Mouse (Mus musculus): ENCODE data around the gene Tamm41.
A peak's percentile ranks its signal among the peaks of the same experiment; 100 is the strongest.

Tamm41 gene

DNA sequence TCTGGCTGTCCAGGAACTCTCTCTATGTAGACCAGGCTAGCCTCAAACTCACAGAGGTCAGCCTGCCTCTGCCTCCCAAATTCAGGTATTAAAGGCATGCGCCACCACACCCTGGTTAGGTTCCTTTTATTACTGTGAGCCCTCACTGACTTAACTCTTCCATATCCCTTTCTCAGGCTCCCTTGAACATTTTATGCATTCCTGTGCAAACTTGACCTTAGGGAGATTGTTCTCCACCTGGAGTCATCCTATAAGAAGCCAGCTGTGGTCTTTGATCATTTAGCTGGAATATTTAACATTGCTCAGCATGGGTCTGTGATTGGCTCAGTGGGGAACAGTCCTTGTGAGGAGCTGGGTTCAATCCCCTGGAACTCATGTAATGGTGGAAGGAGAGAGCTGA, 63.3 kb downstream of the Tamm41 start:
- no peak for DNase-seq (ENCODE audit: low spot score in 2 of 2)

DNA sequence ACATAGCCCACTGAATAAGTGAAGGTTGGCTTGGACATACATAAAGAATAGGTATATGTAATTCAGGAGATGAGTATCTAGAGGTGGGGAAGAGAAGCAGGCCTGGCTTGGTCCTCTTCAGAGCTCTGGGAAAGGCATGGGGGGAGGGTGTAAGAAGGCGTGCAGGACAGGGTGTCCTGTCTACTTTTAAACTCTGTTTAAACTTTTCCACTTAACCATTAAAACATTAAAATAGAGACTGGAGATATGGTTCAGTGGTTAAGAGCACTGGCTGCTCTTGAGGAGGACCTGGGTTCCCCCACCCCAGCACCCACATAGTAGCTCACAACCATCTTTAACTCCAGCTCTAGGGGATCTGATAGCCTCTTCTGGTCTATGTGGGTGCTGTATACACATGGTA, 64.7 kb downstream of the Tamm41 start:
- no peak for DNase-seq (ENCODE audit: low spot score in 2 of 2)

DNA sequence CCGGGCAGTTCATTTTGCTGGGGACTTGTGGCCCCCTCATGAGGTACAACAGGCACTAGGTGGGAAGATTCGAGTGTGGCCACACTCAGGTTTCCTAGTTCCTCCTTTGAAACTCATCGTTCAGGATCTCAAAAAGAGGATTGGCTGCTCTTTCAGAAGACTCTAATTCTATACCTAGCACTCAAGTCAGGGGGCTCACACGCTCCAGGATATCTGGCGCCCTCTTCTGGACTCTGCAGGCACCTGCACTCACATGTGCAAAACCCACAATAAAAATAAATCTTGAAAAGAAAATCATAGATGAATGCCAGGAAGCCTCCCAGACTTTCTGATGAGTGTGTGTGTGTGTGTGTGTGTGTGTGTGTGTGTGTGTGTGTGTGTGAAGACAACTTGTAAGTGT, 66.8 kb downstream of the Tamm41 start:
- DNase-seq (ENCODE audit: low spot score in 2 of 2), result no peak

DNA sequence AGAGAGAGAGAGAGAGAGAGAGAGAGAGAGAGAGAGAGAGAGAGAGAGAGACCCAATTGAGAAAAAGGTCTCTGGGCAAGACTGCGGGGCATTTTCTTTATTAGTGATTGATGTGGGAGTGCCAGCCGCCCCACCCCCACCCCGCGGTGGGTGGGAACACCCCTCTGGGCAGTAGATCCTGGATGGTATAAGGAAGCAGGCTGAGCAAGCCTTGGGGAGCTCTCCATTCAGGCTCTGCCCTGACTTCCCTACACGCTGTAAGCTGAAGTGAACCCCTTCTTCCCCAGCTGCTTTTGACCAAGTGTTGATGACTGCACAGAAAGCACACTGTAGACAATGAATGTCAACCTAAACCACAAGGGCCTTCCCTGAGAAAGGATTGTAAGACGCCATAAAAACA, 67.3 kb downstream of the Tamm41 start:
- DNase-seq (ENCODE audit: low spot score in 2 of 2), result no peak

DNA sequence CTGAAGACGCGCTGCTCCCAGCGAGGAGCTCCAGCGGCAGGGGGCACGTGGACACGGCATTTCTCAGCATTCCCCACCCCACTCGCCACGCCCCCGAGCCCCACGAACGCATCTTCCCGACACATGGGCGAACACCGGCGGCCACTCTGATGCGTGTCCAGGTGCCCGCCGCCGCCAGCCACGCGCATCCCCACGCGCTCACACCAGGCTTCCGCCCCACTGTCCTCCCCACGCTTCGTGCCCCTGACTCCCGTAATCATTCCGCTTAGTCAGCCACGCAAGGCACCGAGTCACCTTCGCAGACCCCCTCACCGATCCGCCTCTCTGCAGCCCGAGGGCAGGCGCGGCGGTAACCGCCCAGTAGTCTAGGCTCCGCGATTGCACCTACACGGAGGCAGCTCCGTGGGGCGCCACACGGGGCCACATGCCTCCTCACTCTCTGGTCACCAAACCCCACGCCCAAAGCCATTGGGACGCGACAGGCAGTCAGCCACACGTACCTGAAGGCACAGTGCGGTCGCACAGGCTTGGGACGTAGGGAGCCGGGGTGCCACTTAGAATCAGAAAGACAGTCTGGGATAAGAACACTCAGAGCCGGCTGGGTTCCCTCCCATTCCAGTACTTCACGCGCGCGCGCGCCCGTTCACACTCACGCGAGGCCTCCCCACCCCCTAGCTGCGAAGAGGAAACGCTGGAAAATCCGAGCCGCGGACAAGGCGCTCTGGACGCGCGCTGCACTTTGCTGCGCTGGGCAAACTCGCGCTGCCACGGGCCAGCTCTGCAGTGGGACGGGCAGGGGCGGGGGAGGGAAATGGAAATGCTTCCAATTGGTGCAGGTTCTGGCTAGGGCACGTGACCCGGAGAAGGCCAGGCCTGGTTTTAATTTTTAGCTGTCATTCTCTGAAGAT, 68.2 kb downstream of the Tamm41 start, which contains the start of gene Vgll4:
Vgll4 (minus strand) TSS at position 782 of the 908 bp plus-strand sequence.
- DNase-seq (ENCODE audit: low spot score in 2 of 2), result peak; percentile 37 to 58

DNA sequence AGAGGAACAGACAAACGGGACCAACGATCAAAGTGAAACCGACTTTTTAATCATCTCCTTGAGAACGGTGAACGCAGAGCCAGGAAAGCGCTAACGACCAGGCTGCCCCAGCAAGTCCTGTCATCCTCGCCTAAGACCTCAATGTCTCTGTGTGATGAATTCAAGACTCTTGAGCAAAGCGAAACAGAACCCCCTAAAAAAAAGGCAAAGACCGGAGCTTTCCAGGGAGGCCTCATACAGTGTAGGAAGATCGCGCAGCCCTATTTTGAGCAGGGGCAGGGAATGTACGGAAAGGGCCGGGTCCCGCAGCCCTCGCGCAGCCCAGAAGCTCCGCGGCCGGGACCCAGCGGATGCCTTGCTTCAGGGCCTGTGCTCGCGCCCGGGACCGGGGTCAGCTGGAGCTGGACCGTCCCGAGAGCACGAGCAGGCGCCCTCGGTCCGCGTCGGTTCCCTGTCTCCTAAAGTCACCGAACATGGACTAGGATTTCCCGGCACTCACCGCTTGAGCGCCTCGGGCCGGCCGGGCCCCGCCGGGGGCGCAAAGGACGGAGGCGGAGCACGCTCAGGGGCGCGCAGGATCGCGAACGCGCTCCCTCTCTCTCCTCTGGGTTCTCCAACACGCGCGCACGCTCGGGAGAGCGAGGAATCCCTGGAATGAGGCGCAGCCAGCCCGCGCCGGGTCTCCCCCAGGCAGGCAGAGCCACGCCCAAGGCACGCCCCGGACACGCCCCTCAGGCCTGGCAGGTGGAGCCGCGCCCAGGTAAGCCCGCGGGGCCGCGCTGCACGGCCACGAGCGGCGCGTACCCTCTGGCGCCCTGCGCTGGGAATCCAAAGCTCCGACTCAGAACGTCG, 69.1 kb downstream of the Tamm41 start:
- peak; percentile 29 to 56 for DNase-seq (ENCODE audit: low spot score in 2 of 2)

DNA sequence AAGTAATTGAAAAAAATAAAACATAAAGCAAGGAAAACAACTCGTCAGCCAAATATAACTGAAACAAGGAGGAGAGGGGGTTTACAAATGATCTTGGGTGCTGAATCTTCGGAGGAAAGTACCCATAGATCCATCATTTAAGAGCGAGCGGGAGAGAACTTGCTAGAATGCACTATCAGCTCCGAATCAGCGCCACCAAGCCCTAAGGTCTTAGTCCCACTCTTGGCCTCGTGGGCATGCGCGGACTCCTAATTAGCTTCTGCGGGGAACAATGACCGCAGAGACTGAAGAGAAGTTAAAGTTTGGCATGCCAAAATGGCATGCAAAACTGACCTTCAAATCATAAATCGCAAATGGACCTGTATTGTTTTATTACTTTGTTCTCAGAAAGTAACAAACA, 70.1 kb downstream of the Tamm41 start:
- no peak for DNase-seq (ENCODE audit: low spot score in 2 of 2)

DNA sequence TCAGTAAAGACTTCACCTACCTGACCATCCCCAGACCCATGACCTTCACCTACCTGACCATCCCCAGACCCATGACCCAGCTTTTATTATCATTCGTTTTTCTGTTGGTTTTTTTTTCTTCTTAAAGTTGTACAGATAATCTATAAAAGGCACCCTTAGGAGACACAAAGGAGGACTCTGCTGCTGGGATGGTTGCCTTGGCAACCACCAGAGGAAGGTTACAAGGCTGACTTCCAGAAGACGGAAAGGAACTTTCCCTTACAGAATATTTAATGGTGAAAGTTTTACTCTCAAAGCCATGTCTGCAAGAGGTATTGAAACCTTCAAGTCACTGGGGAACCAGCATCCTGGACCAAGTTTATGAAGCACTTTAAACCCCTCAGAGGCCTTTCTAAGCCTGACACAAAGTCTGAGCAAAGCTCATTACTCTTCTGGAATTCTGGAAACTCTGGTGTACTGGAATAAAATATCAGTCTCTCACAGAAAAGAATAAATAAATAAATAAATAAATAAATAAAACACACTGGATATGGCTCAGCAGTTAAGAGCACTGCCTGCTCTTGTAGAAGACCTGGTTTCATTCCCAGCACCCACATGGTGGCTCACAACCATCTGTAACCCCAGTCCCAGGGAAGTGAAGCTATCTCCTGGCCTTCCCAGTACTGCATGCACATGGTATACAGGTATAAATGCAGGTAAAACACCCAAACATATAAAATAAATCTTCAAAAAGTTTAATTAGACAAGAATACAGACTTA, 71.1 kb downstream of the Tamm41 start:
- no peak for DNase-seq (ENCODE audit: low spot score in 2 of 2)

DNA sequence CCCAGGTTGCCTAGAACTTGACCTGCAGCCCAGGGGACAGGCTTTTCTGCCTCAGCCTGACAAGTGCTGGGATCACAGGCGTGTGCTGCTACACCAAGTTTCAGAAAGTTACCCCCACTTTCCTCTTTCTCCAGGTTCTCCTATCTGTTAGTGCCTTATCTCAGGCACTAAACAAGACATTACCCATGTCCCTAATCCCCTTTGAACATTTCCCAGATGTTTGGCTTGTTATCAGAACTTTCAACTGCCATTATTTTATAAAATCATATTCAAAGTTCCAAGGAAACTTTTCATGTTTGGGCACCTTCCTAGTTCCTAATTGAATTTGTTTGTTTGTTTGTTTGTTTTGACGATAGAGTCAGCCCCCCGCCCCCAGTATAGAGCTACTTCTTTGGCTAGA, 71.9 kb downstream of the Tamm41 start:
- no peak for DNase-seq (ENCODE audit: low spot score in 2 of 2)

DNA sequence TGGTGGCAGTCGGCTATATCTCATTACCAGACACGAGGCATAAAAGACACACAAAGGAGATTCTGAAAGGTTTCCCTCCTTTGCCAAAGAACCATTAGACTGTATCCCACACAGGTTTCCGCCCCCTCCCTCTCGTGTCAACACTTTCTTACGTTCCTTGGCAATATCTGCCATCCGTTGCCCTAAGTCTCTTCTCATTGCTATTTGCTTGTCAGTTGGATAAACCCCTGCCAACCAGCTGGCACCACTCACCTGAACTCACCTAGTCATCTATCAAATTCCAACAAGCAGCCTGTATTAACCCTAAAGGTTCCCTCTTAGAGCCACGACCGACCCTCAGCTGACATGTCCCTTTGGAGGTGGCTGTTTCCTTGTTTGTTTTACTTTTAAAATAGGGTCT, 72.3 kb downstream of the Tamm41 start:
- DNase-seq (ENCODE audit: low spot score in 2 of 2), result no peak

DNA sequence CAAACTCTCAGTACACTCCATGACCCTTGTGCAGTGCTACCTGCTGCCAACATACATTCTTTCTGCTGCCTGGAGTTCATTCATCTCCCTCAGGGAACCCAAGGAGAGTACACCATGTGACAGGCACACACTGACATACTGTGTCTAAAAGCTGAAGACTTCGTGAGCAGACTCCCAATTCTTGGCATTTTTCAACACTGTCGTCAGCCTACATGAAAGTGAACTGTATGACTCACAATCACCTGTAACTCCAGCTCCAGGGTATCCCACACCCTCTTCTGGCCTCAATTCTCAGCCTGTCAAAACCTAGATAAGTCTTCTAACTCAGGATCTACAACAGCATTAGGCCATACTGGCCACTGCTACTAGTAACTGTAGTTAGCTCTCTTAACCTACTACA, 73.4 kb downstream of the Tamm41 start:
- DNase-seq (ENCODE audit: low spot score in 2 of 2), result no peak

DNA sequence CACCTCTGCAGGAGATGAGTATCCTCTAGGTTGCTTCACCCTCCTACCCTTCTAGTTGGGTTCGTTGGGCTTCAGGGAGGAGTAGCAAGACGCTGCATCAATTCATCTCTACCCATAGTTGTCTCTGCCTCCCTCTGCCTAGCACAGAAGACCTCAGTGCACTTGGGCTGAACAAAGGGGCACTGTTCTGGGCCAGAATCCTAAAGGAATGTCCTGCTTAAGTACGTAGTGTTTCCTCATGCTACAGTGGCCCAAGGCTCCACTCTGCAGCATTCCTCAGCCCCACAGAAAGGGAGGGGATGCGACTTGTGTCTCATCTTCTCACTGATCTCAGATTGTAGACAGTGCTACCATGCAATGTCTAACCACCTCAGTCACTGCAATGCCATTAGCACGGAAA, 74.0 kb downstream of the Tamm41 start:
- no peak for DNase-seq (ENCODE audit: low spot score in 2 of 2)

DNA sequence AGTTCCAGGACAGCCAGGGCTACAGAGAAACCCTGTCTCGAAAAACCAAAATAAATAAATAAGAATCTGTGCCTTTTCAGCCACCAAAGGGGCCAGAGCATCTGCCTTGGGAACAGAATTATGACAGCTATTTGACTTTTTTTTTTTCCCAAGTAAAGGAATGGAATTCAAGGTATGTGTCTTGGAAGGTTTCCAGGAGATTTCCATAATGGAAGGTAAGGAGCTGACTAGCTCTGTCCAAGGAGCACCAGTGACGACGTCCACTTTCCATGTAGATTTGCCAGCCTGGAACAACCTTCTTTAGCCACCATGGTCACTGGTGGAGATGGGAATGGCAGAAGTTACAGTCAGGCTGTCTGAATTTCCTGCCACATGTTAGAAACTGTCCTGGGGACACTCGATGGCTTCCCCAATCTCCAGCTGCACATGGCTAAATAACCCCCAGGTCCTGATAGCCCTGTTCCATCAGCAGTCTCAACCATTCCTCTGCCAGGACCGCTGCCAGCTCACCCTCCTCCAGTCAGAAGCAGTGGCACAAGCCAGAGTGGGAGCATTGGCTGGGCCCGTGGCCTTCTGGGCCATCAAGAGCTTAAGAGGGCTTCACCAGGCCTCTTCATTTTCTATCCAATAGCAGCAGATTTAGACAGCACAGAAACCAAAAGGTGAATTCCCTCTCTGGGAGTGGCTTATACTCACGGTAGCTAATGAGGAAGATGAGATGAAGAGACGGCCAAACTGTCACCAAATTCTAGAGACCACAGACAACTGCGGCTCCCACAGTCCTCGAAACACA, 76.2 kb downstream of the Tamm41 start:
- DNase-seq (ENCODE audit: low spot score in 2 of 2), result no peak

DNA sequence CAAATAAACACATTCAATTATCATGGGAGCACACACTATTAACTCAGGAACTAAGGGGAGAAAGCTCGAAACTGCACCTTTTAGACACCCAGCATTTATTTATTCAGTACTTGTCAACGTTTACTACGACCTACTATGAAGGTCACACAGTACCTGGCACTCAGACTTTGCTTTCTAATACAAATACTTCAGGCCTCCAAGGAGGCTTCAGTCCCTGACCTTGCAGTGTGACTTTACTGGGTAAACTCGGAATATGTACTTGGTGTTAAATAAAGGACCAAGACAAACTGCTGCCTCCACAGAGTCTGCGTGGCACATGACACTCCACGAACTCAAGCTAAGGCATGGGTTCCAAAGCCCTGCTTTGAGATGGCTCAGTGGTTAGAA, 78.7 kb downstream of the Tamm41 start:
- DNase-seq (ENCODE audit: low spot score in 2 of 2), result no peak

DNA sequence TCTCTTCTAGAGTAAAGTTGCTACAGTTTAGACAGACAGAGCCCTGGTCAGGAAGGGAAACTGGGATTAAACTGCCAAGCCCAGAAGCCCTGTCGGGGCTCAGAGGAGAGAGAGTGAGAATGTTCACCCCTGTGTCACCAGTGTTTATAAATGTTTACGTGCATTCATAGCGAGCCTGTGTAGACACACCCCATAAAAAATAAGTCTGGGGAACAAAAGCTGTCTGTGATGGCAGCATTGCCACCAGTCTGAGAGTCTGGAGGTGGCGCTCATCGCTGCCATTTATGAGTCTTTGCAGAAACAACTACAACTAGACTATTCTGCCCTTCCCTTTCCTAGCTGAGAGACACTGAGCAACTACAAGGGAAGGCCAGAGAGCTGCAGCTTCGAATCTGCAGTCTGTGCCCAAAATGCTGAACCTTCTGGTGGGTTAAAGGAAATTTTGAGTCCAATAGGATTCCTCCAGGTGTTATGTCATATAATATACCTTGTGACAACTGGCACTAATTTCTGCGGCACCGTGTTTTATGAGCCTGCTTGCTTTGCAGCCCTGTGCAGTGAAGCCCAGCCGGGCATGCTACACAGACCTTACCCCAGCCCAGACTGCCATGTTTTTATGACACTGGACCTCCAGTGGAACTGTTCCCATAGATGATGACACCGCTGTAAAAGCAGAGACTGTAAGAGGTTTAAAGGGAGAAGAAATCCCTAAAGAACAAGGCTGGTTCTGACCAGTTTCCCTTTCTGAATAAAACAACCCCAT, 79.2 kb downstream of the Tamm41 start:
- no peak for DNase-seq (ENCODE audit: low spot score in 2 of 2)

DNA sequence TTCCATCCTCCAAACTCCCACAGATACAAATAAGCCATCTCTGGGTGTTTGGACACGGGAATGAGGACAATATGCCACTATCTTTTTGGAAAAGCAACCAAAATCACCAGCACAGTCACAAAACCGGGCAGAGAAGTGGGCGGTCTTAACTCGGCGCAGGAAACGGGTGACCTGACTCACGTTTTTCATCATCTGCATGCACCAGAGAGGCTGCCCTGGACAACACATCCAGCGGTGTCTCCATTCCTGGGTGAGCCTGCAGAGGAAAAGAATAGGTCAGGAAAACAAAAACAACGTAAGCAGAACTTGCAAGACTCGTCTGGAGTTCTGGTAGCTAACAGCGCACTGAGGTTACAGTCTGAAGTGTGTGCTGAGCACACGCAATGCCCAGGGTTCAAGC, 79.9 kb downstream of the Tamm41 start:
- no peak for DNase-seq (ENCODE audit: low spot score in 2 of 2)

DNA sequence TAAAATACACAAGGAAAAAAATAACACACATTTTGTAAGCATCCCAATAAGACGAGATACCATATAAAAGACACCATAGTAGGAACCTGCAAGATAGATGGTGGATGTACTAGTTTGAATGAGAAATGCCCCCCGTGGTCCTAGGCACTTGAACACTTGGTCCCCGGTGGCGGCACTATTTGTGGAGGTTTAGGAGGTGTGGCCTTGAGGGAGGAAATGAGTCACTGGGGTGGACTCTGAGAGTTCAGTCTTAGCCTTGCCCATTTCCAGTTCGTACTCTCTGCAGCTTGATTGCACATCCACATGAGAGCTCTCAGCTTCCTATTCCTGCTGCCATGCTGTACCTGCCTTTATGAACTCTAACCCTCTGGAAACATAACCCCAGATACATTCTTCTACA, 83.2 kb downstream of the Tamm41 start:
- no peak for DNase-seq (ENCODE audit: low spot score in 2 of 2)
